Mouse (Mus musculus) Patski (cell line): Measurements from ENCODE around the gene AI661453. TPM values are rescaled to one million over a fixed set of nuclear protein-coding genes. Genes with fewer than 3 reads are reported as not detected.
"Not testable (repeated sequence)": the region's sequence is repeated elsewhere in the genome, so short reads cannot be mapped to it uniquely, and the experiment has no call there.

ENCODE experiments used
- ATAC-seq: fragments of 100-300 bp; one replicate; pipeline ENCODE4 v1.8.0; 2021
- CTCF ChIA-PET: fragments of 350-600 bp; sonication (Branson Sonifier 250); formaldehyde crosslinking; loops from one replicate; lab custom pipeline; 2022; ENCODE audit warnings: inconsistent platforms; lab: Charles Lee
- POLR2A ChIA-PET: fragments of 350-600 bp; sonication (Branson Sonifier 250); formaldehyde crosslinking; loops from one replicate; lab custom pipeline; 2022; ENCODE audit warnings: antibody characterized with exemption, inconsistent platforms; lab: Charles Lee
- DNase-seq: peaks from one replicate; pipeline ENCODE4 v3.0.0-alpha.2; 2011; ENCODE audit warnings: low read depth, low spot score
- H3K27me3 ChIP-seq: fragments of 371-371 bp; one replicate; pipeline ENCODE4 v1.5.1; 2021
- CTCF ChIP-seq: fragments of 100-300 bp; IDR thresholded peaks from one replicate; pipeline ENCODE4 v1.5.1; 2021
- in situ Hi-C: fragments of 300-500 bp; cut with MboI; formaldehyde crosslinking; loops from 3 replicates; pipeline ENCODE4 v1.11.1; 2018; ENCODE audit warnings: low pct_unique_long_range_greater_than_20kb, mixed read lengths
- polyA plus RNA-seq: library from polyadenylated mRNA; unstranded; gene quantifications from one replicate; pipeline ENCODE4 v1.2.3, GENCODE M21; 2021

AI661453 gene
- polyA plus RNA-seq, 1 experiment from 2014 or later: 20.0 TPM

GRCm38 (mm10) chr17:47420195-47420594 is 16.2 kb upstream of the AI661453 start:
- POLR2A ChIA-PET: no interaction called here
- CTCF ChIA-PET: interaction anchor here (1.0 to 1.6 kb wide), 2 partner anchors 12 to 13 kb away, joined by 3 to 5 read pairs; no protein-coding TSS in a partner anchor
- H3K27me3 ChIP-seq: no peaks in the 10 kb centered on the region
- TF ChIP-seq CTCF: no peak
- DNase-seq (no peak), ATAC-seq (no peak)
- in situ Hi-C loops: no loop called here

- H3K27me3 ChIP-seq: no peaks in the 10 kb centered on the region
- ChIA-PET CTCF (no interaction called here), POLR2A (no interaction called here)
- in situ Hi-C loops: no loop called here
- no peak for ATAC-seq
- DNase-seq: no peak
- TF ChIP-seq CTCF: no peak
Measured at GRCm38 (mm10) chr17:47421566-47421965, 14.8 kb upstream of the AI661453 start.

GRCm38 (mm10) chr17:47422616-47423015 is 13.8 kb upstream of the AI661453 start:
- POLR2A ChIA-PET, CTCF ChIA-PET, H3K27me3 ChIP-seq, DNase-seq, ATAC-seq, in situ Hi-C loops: not testable (repeated sequence)

- ATAC-seq (no peak), DNase-seq (no peak)
- in situ Hi-C loops: no loop called here
- no peaks in the 10 kb centered on the region for H3K27me3 ChIP-seq
- TF ChIP-seq CTCF: no peak
- ChIA-PET POLR2A (no interaction called here), CTCF (interaction anchor here (1.8 kb wide), 1 partner anchor 58 kb away, joined by 5 read pairs; no protein-coding TSS in a partner anchor)
Measured at GRCm38 (mm10) chr17:47424186-47424585, 12.2 kb upstream of the AI661453 start.

- DNase-seq: no peak
- ATAC-seq: no peak
- CTCF ChIA-PET: interaction anchor here (1.3 to 1.5 kb wide), 2 partner anchors 8 to 32 kb away, joined by 4 read pairs; no protein-coding TSS in a partner anchor
- POLR2A ChIA-PET: no interaction called here
- no peak for TF ChIP-seq CTCF
- in situ Hi-C loops: no loop called here
- no peaks in the 10 kb centered on the region for H3K27me3 ChIP-seq
Measured at GRCm38 (mm10) chr17:47427316-47427715, 9.1 kb upstream of the AI661453 start.

- H3K27me3 ChIP-seq: no peaks in the 10 kb centered on the region
- DNase-seq (no peak), ATAC-seq (no peak)
- in situ Hi-C loops: no loop called here
- no peak for TF ChIP-seq CTCF
- ChIA-PET POLR2A (no interaction called here), CTCF (no interaction called here)
Measured at GRCm38 (mm10) chr17:47428831-47429304, 7.5 kb upstream of the AI661453 start.

- ATAC-seq (no peak), DNase-seq (no peak)
- CTCF ChIA-PET: no interaction called here
- no peak for TF ChIP-seq CTCF
- POLR2A ChIA-PET: no interaction called here
- H3K27me3 ChIP-seq: no peaks in the 10 kb centered on the region
- in situ Hi-C loops: no loop called here
Measured at GRCm38 (mm10) chr17:47430815-47431214, 5.6 kb upstream of the AI661453 start.

- CTCF ChIA-PET: no interaction called here
- POLR2A ChIA-PET: no interaction called here
- in situ Hi-C loops: no loop called here
- ATAC-seq (no peak), DNase-seq (no peak)
- TF ChIP-seq CTCF: no peak
- H3K27me3 ChIP-seq: no peaks in the 10 kb centered on the region
Measured at GRCm38 (mm10) chr17:47436907-47437547, 612 bp downstream of the AI661453 start, which contains the start of gene 1700001C19Rik. 1700001C19Rik (minus strand) TSS chr17:47437376.

GRCm38 (mm10) chr17:47438611-47439010 is 2.2 kb downstream of the AI661453 start:
- ChIA-PET POLR2A (no interaction called here), CTCF (no interaction called here)
- ATAC-seq (no peak), DNase-seq (no peak)
- TF ChIP-seq CTCF: no peak
- in situ Hi-C loops: no loop called here
- no peaks in the 10 kb centered on the region for H3K27me3 ChIP-seq

GRCm38 (mm10) chr17:47439396-47440028 is 3.1 kb downstream of the AI661453 start:
- in situ Hi-C loops: no loop called here
- H3K27me3 ChIP-seq: no peaks in the 10 kb centered on the region
- ChIA-PET CTCF (interaction anchor here (1.2 to 2.0 kb wide), 4 partner anchors 13 to 69 kb away, joined by 3 to 5 read pairs (median 4); no protein-coding TSS in a partner anchor), POLR2A (no interaction called here)
- ATAC-seq (no peak), DNase-seq (no peak)
- no peak for TF ChIP-seq CTCF

- DNase-seq (peak; percentile 79), ATAC-seq (peak; percentile 81)
- ChIA-PET CTCF (interaction anchor here (1.2 to 2.0 kb wide), 4 partner anchors 12 to 70 kb away, joined by 3 to 5 read pairs (median 4); no protein-coding TSS in a partner anchor), POLR2A (no interaction called here)
- H3K27me3 ChIP-seq: no peaks in the 10 kb centered on the region
- in situ Hi-C loops: no loop called here
- no peak for TF ChIP-seq CTCF
Measured at GRCm38 (mm10) chr17:47440359-47440890, 4.0 kb downstream of the AI661453 start.
